Mouse (Mus musculus) olfactory bulb, adult 2 months (tissue): ENCODE measurements around the gene Tssk1.

Source experiments
- CTCF ChIP-seq: fragments of 200-500 bp; IDR thresholded peaks from 2 replicates; pipeline ENCODE4 v1.5.1; 2012; ENCODE audit warnings: low read depth, mild to moderate bottlenecking, low read length, moderate library complexity; ENCODE audit not compliant: insufficient read depth
- POLR2A ChIP-seq: fragments of 200-500 bp; IDR thresholded peaks from 2 replicates; pipeline ENCODE4 v1.6.1; 2012; ENCODE audit warnings: mild to moderate bottlenecking, low read depth, low read length, moderate library complexity; ENCODE audit not compliant: insufficient read depth

- TF ChIP-seq CTCF (no peak), POLR2A (no peak)
These were observed 21.0 kb upstream of the Tssk1 start for GRCm38 (mm10) chr16:17872995-17873394.
